Mouse (Mus musculus): ENCODE results near the gene Madcam1. TPM values are rescaled to one million over a fixed set of nuclear protein-coding genes. Genes with fewer than 3 reads are reported as not detected.

Gene Madcam1
- total RNA-seq, 2 experiments from 2014 or later: not detected

DNA sequence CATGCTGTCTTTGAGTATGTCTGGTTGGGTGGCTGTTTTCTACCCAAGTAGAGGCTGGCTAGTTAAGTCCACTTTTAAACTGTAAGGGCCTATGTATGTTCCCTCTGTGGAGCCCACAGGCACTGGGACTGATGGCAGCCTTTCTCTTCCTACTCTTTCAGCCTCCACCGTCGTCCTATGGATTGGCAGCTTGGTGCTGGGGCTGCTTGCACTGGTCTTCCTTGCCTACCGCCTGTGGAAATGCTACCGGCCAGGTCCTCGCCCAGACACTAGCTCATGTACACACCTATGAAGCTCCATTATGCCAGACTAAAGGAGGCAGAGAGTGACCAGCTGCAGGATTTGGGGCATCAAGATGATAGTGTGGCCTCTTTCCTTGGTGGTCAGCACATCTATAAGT, 3.7 kb downstream of the Madcam1 start:
- no peak for DNase-seq

DNA sequence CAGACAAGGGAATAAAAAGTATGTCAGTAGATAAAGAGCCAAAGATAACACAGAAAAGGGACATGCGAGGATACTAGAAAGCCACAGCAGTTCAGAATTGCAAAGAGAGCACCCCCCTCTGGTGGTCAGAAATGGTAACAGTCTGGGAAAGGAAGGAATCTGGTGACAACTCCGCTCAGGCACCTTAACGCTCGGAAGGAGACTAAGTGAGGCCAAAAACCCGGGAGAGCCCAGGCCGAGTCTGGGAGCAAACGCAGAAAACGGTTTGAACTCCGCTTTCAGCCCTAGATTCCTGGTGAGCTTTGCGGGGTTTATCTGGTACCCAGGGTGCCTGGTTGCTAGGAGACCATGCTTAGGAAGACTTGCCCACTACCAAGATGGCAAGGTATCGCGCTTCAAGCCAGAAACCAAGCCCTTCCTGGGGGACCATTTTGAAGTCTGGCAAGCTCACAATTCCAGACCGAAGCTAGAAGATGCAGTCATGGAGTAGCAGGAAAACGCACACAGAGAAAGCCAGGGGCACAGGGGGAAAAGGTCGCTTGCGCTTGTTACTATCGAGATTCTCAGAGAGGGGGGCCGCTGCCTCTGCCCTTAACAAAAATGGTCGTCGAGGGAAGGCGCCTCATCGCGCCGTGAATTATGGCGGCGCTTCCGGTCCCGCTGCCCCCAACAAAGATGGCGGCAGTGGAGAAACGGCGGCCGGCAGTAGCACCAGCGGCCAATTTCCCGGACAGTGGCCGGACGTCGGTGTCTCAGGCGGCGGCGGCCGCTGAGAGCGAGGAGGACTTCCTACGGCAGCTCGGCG, 4.6 kb downstream of the Madcam1 start, which contains the start of gene Tpgs1:
TSS of gene Tpgs1 (plus strand) at position 599 of the 805 bp plus-strand sequence.
- DNase-seq: peak; percentile 88

- peak; percentile 77 for DNase-seq
Observed at GRCm38 (mm10) chr10:79669576-79670057, 5.3 kb downstream of the Madcam1 start.

DNA sequence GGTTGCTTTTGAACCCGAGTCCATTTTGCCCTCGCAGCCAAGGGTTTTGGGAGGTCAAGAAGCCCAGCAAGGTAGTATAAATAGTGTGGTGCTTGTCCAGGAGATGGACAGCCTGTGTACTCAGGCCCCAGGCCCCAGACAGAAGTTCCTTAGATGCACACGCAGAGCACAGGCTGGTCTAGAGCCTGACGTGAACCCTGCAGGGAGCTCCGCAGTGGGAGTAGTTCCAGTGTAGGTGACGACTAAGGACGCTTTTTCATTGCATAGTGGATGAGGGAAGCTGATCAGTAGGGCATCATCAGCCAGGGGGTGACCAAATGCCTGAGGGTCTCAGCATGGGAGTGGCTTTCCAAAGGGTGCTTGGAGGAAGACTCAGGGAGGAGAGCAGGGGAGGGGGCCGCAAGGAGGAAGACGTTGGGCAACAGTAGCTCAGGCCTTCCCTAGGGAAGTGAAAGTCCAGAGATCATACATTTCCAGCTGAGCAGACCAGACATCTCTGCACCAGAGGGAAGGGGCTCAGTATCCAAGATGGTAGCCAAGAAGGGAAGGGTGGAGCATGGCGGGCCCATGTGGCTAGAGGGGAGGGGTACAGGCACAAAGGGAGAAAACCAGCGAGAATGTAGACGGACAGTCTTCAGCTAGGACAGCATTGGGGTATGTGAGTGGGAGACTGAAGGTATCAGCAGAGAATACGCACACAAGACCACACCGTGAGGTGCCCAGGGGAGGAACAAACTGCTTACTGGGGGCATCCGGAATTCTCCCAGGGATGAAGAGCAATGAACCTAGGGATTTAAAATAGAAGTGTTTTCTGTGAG, 5.9 kb downstream of the Madcam1 start:
- no peak for DNase-seq

DNA sequence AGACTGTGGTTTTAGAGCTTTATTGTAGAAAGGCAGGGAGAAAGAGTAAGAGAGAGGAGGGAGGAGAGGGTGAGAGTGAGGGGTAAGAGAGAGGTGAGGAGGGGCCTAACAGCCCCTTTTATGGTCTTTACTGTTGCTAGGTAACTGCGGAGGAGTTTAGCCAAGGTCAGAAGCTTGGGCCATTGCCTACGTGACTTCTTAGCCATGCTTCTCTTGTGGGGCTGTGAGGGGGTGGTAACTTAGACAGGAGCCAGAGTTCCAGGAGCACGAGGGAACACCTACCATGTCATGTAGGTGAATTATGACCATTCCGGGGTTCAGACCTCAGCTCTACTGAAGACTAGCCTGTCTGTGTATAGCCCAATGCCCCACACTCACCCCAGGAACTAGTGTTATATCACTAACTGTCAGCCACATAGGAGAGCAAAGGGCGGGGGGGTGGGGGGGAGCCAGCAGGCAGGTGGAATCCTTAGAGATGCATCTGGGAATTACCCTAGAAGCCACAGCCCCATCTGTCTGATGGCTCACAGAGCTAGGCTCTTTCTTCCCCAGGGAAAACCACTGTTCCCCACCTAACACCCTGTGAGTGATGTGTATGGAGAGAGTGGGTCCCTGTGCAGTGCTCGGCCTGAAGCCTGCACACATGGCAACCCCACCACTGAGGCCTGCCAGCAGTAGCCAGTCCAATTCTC, 7.2 kb downstream of the Madcam1 start:
- DNase-seq: no peak

- no peak for DNase-seq
Observed at GRCm38 (mm10) chr10:79672088-79672455, 7.7 kb downstream of the Madcam1 start.

GRCm38 (mm10) chr10:79673054-79673453, 8.7 kb downstream of the Madcam1 start:
- DNase-seq: no peak

DNA sequence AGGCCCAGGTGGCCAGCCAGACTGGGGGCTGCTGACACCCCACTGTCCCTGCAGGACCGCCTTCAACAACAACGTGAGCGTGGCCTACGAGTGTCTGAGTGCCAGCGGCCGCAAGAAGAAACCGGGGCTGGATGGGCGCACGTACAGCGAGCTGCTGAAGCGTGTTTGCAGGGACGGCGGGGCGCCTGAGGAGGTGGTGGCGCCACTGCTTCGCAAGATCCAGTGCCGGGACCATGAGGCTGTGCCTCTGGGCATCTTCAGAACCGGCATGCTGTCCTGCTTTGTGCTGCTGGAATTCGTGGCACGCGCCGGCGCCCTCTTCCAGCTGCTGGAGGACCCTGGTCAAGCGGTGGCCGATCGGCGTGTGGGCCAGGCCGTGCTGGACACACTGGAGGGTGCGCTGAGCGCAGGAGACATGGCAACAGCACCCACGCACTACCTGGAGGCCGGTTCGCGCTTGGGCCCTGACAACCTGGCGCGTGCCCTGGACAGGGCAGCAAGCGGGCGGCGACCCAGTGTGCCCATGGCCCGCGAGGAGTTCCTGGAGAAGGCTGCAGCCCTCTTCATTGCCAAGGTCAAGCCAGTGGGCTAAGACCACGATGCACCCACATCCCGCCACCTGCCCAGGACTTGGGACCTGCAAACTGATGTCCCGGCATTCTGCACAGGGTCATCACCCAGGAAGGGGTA, 11.1 kb downstream of the Madcam1 start:
- DNase-seq: no peak

- DNase-seq: peak; percentile 13
Observed at GRCm38 (mm10) chr10:79680606-79681495, 16.5 kb downstream of the Madcam1 start.

DNA sequence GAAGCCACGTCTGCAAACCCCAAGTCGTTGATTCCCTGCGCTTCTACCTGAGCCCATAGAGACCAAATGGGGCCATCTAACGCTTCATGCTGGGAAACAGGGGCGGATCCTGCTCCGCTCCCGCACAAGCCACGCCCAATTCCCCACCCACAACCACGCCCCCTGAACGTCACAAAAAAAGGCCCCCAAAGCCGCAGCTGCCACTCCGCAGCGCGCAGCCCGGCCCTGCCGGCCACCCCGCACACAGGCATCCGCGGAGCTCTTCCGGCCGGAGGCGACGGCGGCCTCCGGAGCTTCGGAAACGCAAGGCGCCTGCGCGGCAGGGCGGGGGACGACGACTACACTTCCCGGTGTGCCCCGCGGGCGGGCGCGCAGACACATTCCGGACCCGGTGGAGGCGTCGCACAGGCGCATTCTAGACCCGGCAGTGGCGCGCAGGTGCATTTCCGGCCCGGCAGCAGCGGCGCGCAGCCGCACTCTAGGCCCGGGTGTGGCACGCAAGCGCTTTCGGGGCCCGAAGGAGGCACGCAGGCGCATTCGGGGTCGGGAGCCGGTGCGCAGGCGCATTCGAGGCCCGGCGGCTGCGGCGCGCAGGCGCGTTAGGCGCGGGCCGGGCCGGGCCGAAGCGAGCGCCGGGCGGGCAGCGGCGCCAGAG, 17.4 kb downstream of the Madcam1 start, which contains the start of gene Cdc34:
TSS of gene Cdc34 (plus strand) at position 605 of the 655 bp plus-strand sequence.
- peak; percentile 99 for DNase-seq

DNA sequence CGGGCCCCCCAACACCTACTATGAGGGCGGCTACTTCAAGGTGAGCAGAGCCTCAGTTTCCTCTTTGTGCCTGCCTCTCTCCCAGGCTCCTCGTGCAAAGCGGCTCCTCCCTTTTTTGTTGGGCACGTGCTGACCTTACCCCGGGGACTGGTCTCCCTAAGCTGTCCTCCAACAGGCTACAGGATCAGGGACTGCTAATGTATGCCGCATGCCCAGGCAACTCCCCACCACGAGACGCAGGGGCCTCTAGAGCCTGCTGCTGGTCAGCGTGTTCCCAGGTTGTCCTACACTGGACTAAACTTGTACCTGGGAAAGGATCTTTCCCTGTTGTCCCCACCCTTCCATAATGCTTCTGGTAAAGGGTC, 18.2 kb downstream of the Madcam1 start:
- peak; percentile 34 for DNase-seq

- peak; percentile 68 for DNase-seq
Observed at GRCm38 (mm10) chr10:79682916-79683582, 18.7 kb downstream of the Madcam1 start.

DNA sequence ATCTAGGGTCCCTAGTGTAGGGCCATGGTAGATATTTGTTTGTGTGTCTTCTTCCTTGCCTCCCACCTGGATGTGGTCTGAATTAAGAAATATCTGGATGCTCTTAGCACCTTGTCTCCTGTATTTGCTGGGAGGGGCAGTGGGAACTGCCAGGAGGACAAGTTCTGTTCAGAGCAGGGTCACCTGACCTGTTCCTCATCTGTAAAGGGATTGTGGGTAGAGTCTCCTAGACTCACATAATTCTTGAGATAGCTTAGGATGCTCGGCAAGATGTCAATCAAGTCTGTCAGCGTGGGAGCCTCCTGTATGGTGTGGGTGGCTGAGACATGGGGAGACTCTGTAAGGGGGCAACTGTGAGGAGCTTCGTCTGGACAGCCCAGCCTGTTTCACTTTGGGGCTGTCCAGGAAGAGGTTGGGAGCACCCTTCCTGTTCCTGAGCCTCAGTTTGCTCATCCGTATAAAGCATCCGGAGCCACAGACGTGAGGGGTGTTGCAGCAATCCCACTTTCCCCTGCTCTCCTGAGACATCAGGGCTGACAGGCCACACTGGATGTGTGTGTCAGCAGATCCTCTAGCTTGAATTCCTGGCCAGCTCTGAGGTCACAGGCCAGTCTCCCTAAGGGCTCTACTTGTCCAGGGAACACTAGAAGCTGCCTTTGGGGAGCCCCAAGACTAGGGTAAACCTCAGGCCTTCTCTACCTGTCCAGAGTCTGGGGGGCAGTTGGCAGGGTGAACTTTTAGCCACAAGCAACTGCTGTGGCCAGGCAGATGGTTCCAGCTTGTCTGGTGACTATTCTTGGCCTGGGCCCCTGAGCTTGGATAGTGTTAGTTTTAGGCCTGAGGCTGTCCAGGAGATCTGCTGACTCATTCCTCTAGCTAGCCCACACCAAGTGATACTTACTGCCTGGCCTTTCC, 19.6 kb downstream of the Madcam1 start:
- peak; percentile 58 for DNase-seq

DNA sequence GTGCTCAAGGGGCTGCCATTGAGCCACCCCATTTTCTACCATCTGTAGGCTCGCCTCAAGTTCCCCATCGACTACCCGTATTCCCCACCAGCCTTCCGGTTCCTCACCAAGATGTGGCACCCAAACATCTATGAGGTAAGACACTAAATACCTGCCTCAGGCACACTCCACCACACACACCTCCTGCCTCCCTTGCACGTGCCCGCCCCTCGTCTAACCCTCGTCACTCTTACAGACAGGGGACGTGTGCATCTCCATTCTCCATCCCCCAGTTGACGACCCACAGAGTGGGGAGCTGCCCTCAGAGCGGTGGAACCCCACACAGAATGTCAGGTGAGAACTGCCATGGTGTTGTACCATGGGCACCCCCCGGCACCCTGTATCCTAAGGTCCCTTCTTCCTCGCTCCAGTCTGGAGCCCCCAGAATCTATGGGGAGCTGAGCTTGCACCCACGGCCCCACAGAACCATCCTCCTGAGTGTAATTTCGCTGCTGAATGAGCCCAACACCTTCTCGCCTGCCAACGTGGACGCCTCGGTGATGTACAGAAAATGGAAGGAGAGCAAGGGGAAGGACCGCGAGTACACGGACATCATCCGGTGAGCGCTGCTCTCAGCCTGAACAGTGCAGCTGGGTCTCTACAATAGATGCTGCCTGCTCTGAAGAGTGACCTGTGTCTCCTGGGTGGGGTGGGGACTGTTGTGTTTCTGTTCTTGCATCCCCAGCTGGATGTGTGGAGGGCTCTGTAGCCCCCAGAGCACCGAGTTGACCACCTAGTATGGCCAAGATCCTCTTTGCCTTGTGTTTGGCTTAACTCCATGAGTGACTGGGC, 20.6 kb downstream of the Madcam1 start:
- DNase-seq: peak; percentile 7

DNA sequence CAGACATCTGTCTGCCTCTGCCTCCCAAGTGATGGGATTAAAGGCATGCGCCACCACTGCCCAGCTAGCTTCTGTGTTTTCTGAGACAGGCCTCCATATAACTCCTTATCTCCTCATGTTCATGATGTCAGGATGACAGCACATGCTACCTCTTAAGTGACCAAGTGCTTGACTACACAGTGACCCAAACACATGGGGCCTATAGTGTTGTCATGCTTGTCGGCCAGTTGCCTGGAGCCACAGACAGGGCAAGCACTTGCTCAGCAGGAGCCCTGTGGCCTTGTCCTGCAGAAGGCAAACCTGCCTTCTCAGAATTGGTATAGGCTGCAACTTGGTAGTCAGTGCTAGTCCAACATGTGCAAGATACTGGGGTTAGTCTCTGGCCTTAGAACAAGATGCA, 21.9 kb downstream of the Madcam1 start:
- no peak for DNase-seq

DNA sequence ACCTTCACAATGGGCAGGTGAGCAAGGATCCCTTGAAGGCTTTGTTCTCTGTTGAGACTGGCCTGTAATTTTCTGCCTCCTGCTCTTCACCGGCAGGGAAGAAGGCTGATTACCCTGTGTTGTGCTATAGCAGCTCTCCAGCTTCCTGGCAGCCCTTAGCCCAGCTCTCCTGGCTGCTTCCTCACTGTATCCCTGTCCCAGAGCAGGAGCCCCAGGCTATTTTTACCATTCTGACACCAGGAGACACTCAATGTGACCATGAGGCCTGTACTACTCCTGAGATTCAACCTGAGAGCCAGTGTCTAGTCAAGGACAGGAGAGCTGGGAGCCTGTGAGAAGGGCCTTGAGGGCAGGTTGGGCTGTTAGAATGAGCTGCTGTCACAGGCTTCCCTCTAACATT, 22.3 kb downstream of the Madcam1 start:
- DNase-seq: no peak

DNA sequence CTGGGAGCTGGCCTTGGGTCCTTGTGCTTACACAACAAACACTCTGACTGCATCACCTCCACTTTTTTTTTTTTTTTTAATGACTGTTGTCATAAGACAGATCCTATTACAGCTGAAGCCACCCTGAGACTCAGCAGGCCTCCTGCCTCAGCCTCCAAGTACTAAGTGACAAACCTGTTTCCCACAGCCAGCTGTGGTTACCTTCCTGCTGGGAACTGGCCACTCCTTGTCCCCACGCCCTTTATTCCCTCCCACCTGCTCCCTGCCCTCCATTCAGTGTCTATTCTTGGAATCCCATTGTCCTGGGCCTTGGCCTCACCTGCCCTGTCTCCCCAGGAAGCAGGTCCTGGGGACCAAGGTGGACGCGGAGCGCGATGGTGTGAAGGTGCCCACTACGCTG, 23.2 kb downstream of the Madcam1 start:
- no peak for DNase-seq

GRCm38 (mm10) chr10:79688720-79689119, 24.4 kb downstream of the Madcam1 start, which contains the start of gene Gzmm:
Gene Gzmm, plus strand, starts transcription at chr10:79689020.
- DNase-seq: no peak
